Mouse (Mus musculus): ENCODE data around the gene Dbil5. TPM values are rescaled to one million over a fixed set of nuclear protein-coding genes. Genes with fewer than 3 reads are reported as not detected.

The Dbil5 gene
- polyA plus RNA-seq, 1 experiment from 2014 or later = not detected

GRCm38 (mm10) chr11:76246439-76246838 lies 29.0 kb downstream of the Dbil5 start:
- peaks cover 10% of the 10 kb centered on the region for H3K4me1 ChIP-seq (ENCODE audit: control insufficient read depth, insufficient read depth, low read length)
- H3K4me2 ChIP-seq (ENCODE audit: low read depth) = no peak overlapping the region
- H3K4me3 ChIP-seq (ENCODE audit: low read depth, low read length) = no peak overlapping the region
- ATAC-seq (ENCODE audit: insufficient read depth, low FRiP score, low TSS enrichment) = no peak
- H3K27me3 ChIP-seq (ENCODE audit: control insufficient read depth, insufficient read depth, low read length) = no peaks in the 10 kb centered on the region
- H3K9me3 ChIP-seq (ENCODE audit: control insufficient read depth, low read length) = no peaks in the 10 kb centered on the region
- H3K36me3 ChIP-seq (ENCODE audit: control insufficient read depth, insufficient read depth, low read length) = no peaks in the 10 kb centered on the region; the same call in 1 of the 2 replicates
- no peak overlapping the region for H3K27ac ChIP-seq (ENCODE audit: low read depth, low read length)
- DNase-seq (ENCODE audit: low spot score) = no peak
- H3K9ac ChIP-seq (ENCODE audit: low read length) = no peak overlapping the region

- WGBS = 60% methylated on average over 2 of the region's 2 CpGs
- no peak overlapping the region for H3K27ac ChIP-seq (ENCODE audit: low read depth, low read length)
- no peaks in the 10 kb centered on the region for H3K9me3 ChIP-seq (ENCODE audit: control insufficient read depth, low read length)
- H3K36me3 ChIP-seq (ENCODE audit: control insufficient read depth, insufficient read depth, low read length) = no peaks in the 10 kb centered on the region; the same call in 1 of the 2 replicates
- ATAC-seq (ENCODE audit: insufficient read depth, low FRiP score, low TSS enrichment) (no peak), DNase-seq (ENCODE audit: low spot score) (no peak)
- no peaks in the 10 kb centered on the region for H3K27me3 ChIP-seq (ENCODE audit: control insufficient read depth, insufficient read depth, low read length)
- H3K4me3 ChIP-seq (ENCODE audit: low read depth, low read length) = no peak overlapping the region
- H3K9ac ChIP-seq (ENCODE audit: low read length) = no peak overlapping the region
- H3K4me2 ChIP-seq (ENCODE audit: low read depth) = no peak overlapping the region
- H3K4me1 ChIP-seq (ENCODE audit: control insufficient read depth, insufficient read depth, low read length) = peaks cover 10% of the 10 kb centered on the region
Measured at GRCm38 (mm10) chr11:76247239-76247638, 29.8 kb downstream of the Dbil5 start.

- Histone ChIP-seq H3K27ac (ENCODE audit: low read depth, low read length) (no peak overlapping the region), H3K4me2 (ENCODE audit: low read depth) (no peak overlapping the region), H3K4me3 (ENCODE audit: low read depth, low read length) (no peak overlapping the region), H3K9me3 (ENCODE audit: control insufficient read depth, low read length) (no peaks in the 10 kb centered on the region), H3K27me3 (ENCODE audit: control insufficient read depth, insufficient read depth, low read length) (no peaks in the 10 kb centered on the region), H3K36me3 (ENCODE audit: control insufficient read depth, insufficient read depth, low read length) (no peaks in the 10 kb centered on the region; the same call in 1 of the 2 replicates), H3K4me1 (ENCODE audit: control insufficient read depth, insufficient read depth, low read length) (peaks cover 11% of the 10 kb centered on the region; the same call in 1 of the 2 replicates), H3K9ac (ENCODE audit: low read length) (no peak overlapping the region)
- DNase-seq (ENCODE audit: low spot score) = no peak
- ATAC-seq (ENCODE audit: insufficient read depth, low FRiP score, low TSS enrichment) = no peak
- WGBS = 66% methylated on average over 3 of the region's 3 CpGs
Measured at GRCm38 (mm10) chr11:76252036-76252435, 34.6 kb downstream of the Dbil5 start.

DNA sequence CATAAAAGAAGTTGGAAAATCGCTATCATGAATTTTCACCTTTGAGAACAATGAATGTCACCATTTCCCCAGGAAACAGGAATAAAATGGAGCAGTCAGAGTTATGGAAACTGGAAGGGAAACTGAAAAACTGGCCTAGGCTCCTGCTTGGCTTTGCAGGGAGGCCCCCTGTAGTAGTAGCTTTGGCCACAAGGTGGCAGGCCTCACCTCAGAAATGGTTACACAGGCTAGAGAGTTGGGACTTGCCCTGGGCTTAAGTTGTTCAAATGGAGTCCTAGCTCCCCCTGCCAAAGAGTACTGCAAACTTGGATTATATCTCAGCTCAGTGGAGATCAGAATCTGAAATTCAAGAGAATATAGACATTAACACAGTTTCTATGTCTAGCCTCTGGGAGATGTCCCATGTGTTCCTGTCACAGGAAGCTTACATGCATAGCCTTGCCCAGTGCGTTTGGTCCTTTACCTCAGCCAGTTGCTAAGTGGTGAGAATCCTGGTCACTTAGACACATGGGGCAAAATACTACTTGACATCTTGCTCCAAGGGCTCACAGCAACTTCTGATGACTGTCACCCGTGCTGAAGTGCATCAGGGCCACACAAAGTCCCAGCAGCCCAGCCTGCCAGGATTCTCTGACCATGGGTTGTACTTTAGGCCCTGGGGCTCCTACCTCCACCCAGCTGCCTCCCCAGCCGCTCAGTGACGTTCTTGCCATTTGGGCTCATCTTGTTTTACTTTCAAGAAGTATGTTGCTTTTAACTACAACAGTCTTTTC lies 35.9 kb downstream of the Dbil5 start:
- no peaks in the 10 kb centered on the region for H3K9me3 ChIP-seq (ENCODE audit: control insufficient read depth, low read length)
- H3K9ac ChIP-seq (ENCODE audit: low read length) = no peak overlapping the region
- no peak overlapping the region for H3K4me2 ChIP-seq (ENCODE audit: low read depth)
- ATAC-seq (ENCODE audit: insufficient read depth, low FRiP score, low TSS enrichment) (peak; percentile 65; the same call in 1 of the 2 replicates), DNase-seq (ENCODE audit: low spot score) (peak; percentile 88)
- no peaks in the 10 kb centered on the region; the same call in 1 of the 2 replicates for H3K36me3 ChIP-seq (ENCODE audit: control insufficient read depth, insufficient read depth, low read length)
- 47% methylated on average over 5 of the region's 5 CpGs for WGBS
- no peak overlapping the region for H3K4me3 ChIP-seq (ENCODE audit: low read depth, low read length)
- 0 out of 2 replicates have a peak overlapping the region, but pooled peaks have one; percentile 17 for H3K27ac ChIP-seq (ENCODE audit: low read depth, low read length)
- no peaks in the 10 kb centered on the region for H3K27me3 ChIP-seq (ENCODE audit: control insufficient read depth, insufficient read depth, low read length)
- peaks cover 13% of the 10 kb centered on the region for H3K4me1 ChIP-seq (ENCODE audit: control insufficient read depth, insufficient read depth, low read length)

DNA sequence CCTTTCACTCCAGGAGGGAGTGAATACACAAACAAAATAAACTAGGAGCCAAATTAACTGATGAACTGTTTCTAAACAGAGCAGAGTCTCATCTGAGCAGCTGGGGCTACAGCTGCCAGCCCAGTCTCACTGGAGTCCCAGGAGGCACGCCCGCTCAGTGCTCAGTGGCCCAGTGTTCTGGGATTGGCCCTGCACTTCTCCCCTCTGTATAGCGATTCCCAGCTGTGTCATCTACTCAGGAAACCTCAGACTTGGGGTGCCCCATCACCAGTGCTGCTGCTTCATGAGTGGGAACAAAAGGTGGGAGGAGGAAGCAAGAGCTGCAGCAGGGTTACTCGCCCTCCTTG lies 36.5 kb downstream of the Dbil5 start:
- Histone ChIP-seq H3K4me3 (ENCODE audit: low read depth, low read length) (no peak overlapping the region), H3K27me3 (ENCODE audit: control insufficient read depth, insufficient read depth, low read length) (no peaks in the 10 kb centered on the region), H3K4me1 (ENCODE audit: control insufficient read depth, insufficient read depth, low read length) (peaks cover 13% of the 10 kb centered on the region), H3K27ac (ENCODE audit: low read depth, low read length) (no peak overlapping the region), H3K36me3 (ENCODE audit: control insufficient read depth, insufficient read depth, low read length) (no peaks in the 10 kb centered on the region; the same call in 1 of the 2 replicates), H3K4me2 (ENCODE audit: low read depth) (no peak overlapping the region), H3K9ac (ENCODE audit: low read length) (peak overlapping the region; percentile 33; the same call in 1 of the 2 replicates), H3K9me3 (ENCODE audit: control insufficient read depth, low read length) (no peaks in the 10 kb centered on the region)
- 71% methylated on average over 4 of the region's 4 CpGs for WGBS
- DNase-seq (ENCODE audit: low spot score) = no peak
- ATAC-seq (ENCODE audit: insufficient read depth, low FRiP score, low TSS enrichment) = no peak; the same call in 1 of the 2 replicates

DNA sequence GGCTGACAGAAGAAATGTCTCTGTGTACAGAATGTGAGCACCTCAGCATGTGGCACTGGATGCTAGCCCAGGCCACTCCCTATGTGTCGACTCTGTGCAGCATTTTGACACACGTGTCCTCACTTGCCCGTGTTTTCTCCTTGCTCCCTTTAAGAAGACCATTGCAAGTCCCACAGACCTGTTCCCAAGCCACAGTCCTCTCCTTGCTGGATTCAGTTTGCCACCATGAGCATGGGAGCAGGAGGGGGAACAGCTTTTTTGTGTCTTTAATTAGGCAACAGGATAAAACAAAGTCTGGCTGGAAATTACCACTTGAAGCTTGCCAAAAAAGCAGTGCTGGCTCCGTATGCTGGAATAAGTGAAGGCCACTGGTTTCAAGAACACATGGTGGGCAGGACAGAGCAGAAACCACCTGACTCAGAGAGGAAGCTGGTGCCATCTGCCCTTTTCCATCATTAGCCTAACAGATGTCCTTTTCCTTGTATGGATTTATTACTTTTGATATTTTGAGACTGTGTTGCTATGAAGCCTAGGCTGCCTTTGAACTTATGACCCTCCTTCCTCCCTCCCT lies 38.1 kb downstream of the Dbil5 start:
- ATAC-seq (ENCODE audit: insufficient read depth, low FRiP score, low TSS enrichment) (no peak), DNase-seq (ENCODE audit: low spot score) (no peak)
- Histone ChIP-seq H3K4me3 (ENCODE audit: low read depth, low read length) (no peak overlapping the region), H3K36me3 (ENCODE audit: control insufficient read depth, insufficient read depth, low read length) (no peaks in the 10 kb centered on the region), H3K27ac (ENCODE audit: low read depth, low read length) (no peak overlapping the region; the same call in 1 of the 2 replicates), H3K9ac (ENCODE audit: low read length) (no peak overlapping the region), H3K9me3 (ENCODE audit: control insufficient read depth, low read length) (no peaks in the 10 kb centered on the region), H3K27me3 (ENCODE audit: control insufficient read depth, insufficient read depth, low read length) (no peaks in the 10 kb centered on the region), H3K4me1 (ENCODE audit: control insufficient read depth, insufficient read depth, low read length) (peaks cover 19% of the 10 kb centered on the region), H3K4me2 (ENCODE audit: low read depth) (no peak overlapping the region)
- 66% methylated on average over 4 of the region's 4 CpGs for WGBS

DNA sequence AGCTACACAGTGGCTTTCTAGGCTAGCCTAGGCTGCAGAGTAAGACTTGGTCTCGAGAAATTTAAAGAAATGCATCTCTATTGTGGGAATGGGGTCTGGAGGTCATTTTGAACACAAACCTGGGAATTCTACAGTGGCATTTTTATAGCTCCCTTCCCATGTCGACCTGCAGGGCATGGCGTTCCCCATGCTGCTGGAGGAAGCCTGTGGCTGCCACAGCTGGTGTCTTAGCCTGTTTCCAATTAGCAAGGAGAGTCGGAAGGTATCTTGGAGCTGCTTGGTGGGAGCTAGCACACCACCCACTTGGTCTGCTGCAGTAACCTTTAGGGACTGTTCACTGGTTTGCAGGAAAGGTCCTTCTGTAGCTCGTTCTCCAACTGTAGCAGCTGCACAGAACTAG lies 38.7 kb downstream of the Dbil5 start:
- Histone ChIP-seq H3K27ac (ENCODE audit: low read depth, low read length) (no peak overlapping the region; the same call in 1 of the 2 replicates), H3K4me2 (ENCODE audit: low read depth) (no peak overlapping the region), H3K4me3 (ENCODE audit: low read depth, low read length) (no peak overlapping the region), H3K36me3 (ENCODE audit: control insufficient read depth, insufficient read depth, low read length) (no peaks in the 10 kb centered on the region), H3K9ac (ENCODE audit: low read length) (no peak overlapping the region), H3K27me3 (ENCODE audit: control insufficient read depth, insufficient read depth, low read length) (no peaks in the 10 kb centered on the region), H3K9me3 (ENCODE audit: control insufficient read depth, low read length) (no peaks in the 10 kb centered on the region), H3K4me1 (ENCODE audit: control insufficient read depth, insufficient read depth, low read length) (peaks cover 23% of the 10 kb centered on the region)
- WGBS = 28% methylated on average over 5 of the region's 5 CpGs
- DNase-seq (ENCODE audit: low spot score) (no peak), ATAC-seq (ENCODE audit: insufficient read depth, low FRiP score, low TSS enrichment) (no peak)

DNA sequence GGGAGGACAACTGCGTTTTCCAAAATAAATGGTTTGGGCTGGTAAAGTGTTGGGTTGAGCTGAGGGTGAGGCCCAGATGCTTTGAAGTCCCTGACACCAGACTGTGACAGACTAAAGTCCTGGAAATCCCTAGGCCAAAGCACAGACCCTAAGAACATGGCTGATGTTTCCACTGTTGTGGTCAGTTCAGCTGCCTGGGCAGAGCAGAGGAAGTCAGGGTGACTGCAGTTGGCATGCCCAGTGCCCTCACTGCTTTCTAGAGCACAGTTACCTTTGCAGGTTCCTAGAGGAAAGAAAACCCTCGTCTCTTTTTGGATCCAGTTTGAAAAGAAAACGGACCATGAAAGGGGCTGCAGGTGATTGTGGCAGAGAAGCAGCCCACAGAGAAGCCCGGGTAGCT lies 40.0 kb downstream of the Dbil5 start:
- Histone ChIP-seq H3K9me3 (ENCODE audit: control insufficient read depth, low read length) (no peaks in the 10 kb centered on the region), H3K27me3 (ENCODE audit: control insufficient read depth, insufficient read depth, low read length) (no peaks in the 10 kb centered on the region), H3K4me3 (ENCODE audit: low read depth, low read length) (no peak overlapping the region), H3K36me3 (ENCODE audit: control insufficient read depth, insufficient read depth, low read length) (no peaks in the 10 kb centered on the region), H3K27ac (ENCODE audit: low read depth, low read length) (no peak overlapping the region), H3K9ac (ENCODE audit: low read length) (no peak overlapping the region), H3K4me2 (ENCODE audit: low read depth) (no peak overlapping the region), H3K4me1 (ENCODE audit: control insufficient read depth, insufficient read depth, low read length) (peaks cover 30% of the 10 kb centered on the region)
- no peak for DNase-seq (ENCODE audit: low spot score)
- 67% methylated on average over 4 of the region's 4 CpGs for WGBS
- ATAC-seq (ENCODE audit: insufficient read depth, low FRiP score, low TSS enrichment) = no peak

DNA sequence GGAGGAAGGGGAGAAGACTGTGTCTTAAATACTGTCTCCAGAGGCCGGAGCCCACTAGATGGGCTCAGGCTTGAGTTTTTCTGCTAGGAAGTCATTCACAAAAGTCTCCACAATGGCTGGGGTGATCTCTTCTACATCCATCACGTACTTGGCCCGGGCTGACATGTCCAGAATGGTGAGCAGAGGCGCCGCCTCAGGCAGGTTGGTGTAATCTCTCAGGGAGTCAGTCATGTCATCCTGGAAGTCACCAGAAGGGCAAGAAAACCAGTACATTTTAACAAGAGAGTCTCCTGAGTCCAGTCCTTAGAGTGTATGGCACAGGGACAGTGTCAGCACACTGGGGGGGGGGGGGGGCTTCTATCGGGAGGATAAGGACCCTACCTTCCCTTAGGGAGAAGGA lies 41.1 kb downstream of the Dbil5 start:
- H3K4me2 ChIP-seq (ENCODE audit: low read depth) = no peak overlapping the region
- ATAC-seq (ENCODE audit: insufficient read depth, low FRiP score, low TSS enrichment) (no peak), DNase-seq (ENCODE audit: low spot score) (no peak)
- H3K27ac ChIP-seq (ENCODE audit: low read depth, low read length) = no peak overlapping the region
- no peaks in the 10 kb centered on the region for H3K27me3 ChIP-seq (ENCODE audit: control insufficient read depth, insufficient read depth, low read length)
- WGBS = 75% methylated on average over 6 of the region's 6 CpGs
- H3K4me3 ChIP-seq (ENCODE audit: low read depth, low read length) = no peak overlapping the region
- H3K9me3 ChIP-seq (ENCODE audit: control insufficient read depth, low read length) = no peaks in the 10 kb centered on the region
- no peak overlapping the region for H3K9ac ChIP-seq (ENCODE audit: low read length)
- H3K4me1 ChIP-seq (ENCODE audit: control insufficient read depth, insufficient read depth, low read length) = peaks cover 40% of the 10 kb centered on the region
- H3K36me3 ChIP-seq (ENCODE audit: control insufficient read depth, insufficient read depth, low read length) = no peaks in the 10 kb centered on the region
